Mouse (Mus musculus) midbrain, postnatal 0 days (tissue): Measurements from ENCODE around the gene Sox2. TPM values are rescaled to one million over a fixed set of nuclear protein-coding genes. Genes with fewer than 3 reads are reported as not detected.

Experiments used
- ATAC-seq: fragments of 200-750 bp; cut with Nextera tagmentation; 2 replicates; pipeline ENCODE4 v1.8.0; 2017; ENCODE audit warnings: moderate number of reproducible peaks, mild to moderate bottlenecking, moderate TSS enrichment, moderate library complexity; ENCODE audit not compliant: low FRiP score
- DNase-seq: peaks from one replicate; pipeline ENCODE4 v3.0.0-alpha.2; 2015; ENCODE audit warnings: low spot score
- H3K27ac ChIP-seq: fragments of 300-500 bp; sonication (generic); 2 replicates; pipeline ENCODE4 v1.5.1; 2014; ENCODE audit warnings: low read depth, mild to moderate bottlenecking, low read length, mixed read lengths
- H3K27me3 ChIP-seq: fragments of 300-500 bp; sonication (generic); 2 replicates; pipeline ENCODE4 v1.6.1; 2014; ENCODE audit warnings: low read length, control low read depth, mixed read lengths; ENCODE audit not compliant: insufficient read depth
- H3K36me3 ChIP-seq: fragments of 300-500 bp; sonication (generic); 2 replicates; pipeline ENCODE4 v1.6.1; 2014; ENCODE audit warnings: low read length, control low read depth, mixed read lengths; ENCODE audit not compliant: insufficient read depth
- H3K4me1 ChIP-seq: fragments of 300-500 bp; sonication (generic); 2 replicates; pipeline ENCODE4 v1.6.1; 2014; ENCODE audit warnings: mild to moderate bottlenecking, control low read depth, antibody characterized with exemption, low read length, mixed read lengths; ENCODE audit not compliant: insufficient read depth
- H3K4me2 ChIP-seq: fragments of 300-500 bp; sonication (generic); 2 replicates; pipeline ENCODE4 v1.6.1; 2014; ENCODE audit warnings: low read depth, mild to moderate bottlenecking, low read length, mixed read lengths; ENCODE audit not compliant: poor library complexity, severe bottlenecking
- H3K4me3 ChIP-seq: fragments of 300-500 bp; sonication (generic); 2 replicates; pipeline ENCODE4 v1.5.1; 2014; ENCODE audit warnings: low read depth, mild to moderate bottlenecking, low read length, moderate library complexity
- H3K9ac ChIP-seq: fragments of 300-500 bp; sonication (generic); replicated peaks from 2 replicates; pipeline ENCODE4 v1.6.1; 2014; ENCODE audit warnings: mild to moderate bottlenecking, low read length, moderate library complexity, mixed read lengths; ENCODE audit not compliant: poor library complexity, severe bottlenecking
- H3K9me3 ChIP-seq: fragments of 300-500 bp; sonication (generic); 2 replicates; pipeline ENCODE4 v1.6.1; 2016; ENCODE audit warnings: low read length, control low read depth
- CTCF ChIP-seq: IDR thresholded peaks from 2 replicates; pipeline ENCODE4 v1.5.1; 2016; ENCODE audit warnings: antibody characterized with exemption, mild to moderate bottlenecking
- WGBS: fragments of 180-500 bp; shearing (Covaris S2); extraction: QIAGEN DNeasy Blood & Tissue Kit; methylation state at CpG from one replicate; pipeline ENCODE4 v1.1.7; 2014; 5-methylcytosine and 5-hydroxymethylcytosine counted together
- polyA plus RNA-seq: library from polyadenylated mRNA; unstranded; fragments of >200 nt; fragmentation: Nextera tagmentation; extraction: Ambion mirVana; gene quantifications from 2 replicates; pipeline ENCODE4 v1.2.1, GENCODE M21; 2015
- total RNA-seq: library from RNA; depleted of rRNA; stranded (reverse); fragments of >200 nt; gene quantifications from 2 replicates; pipeline ENCODE4 v1.2.3, GENCODE M21; 2014

Gene Sox2
- total and polyA plus RNA-seq, 2 experiments from 2014 or later, result 29.7 to 79.1 TPM

DNA sequence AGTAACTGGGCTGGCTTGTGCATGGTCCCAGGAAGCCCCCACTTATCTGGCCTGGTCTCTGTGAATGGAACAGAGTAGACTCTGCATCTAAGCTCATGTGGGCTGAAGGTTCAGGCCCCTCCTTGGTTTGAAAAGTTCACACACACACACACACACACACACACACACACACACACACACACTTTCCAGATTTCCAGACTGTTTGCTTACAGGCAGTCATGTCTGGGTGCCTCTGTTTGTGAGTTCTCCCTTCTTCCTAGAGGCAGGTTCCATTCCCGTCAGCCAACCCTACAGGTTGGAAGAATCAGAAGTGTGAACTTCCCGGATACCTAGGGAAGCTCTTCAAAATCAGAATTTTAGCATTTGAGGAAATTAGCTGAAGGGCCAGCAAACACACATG, 17.0 kb downstream of the Sox2 start:
- Histone ChIP-seq H3K9ac (no peak overlapping the region), H3K9me3 (no peaks in the 10 kb centered on the region), H3K36me3 (no peaks in the 10 kb centered on the region; the same call in 1 of the 2 replicates), H3K27me3 (peaks cover 34% of the 10 kb centered on the region), H3K4me2 (no peak overlapping the region), H3K27ac (peak overlapping the region; percentile 51; the same call in 1 of the 2 replicates), H3K4me3 (no peak overlapping the region), H3K4me1 (peaks cover 5% of the 10 kb centered on the region; the same call in 1 of the 2 replicates)
- no peak for DNase-seq
- no peak for TF ChIP-seq CTCF
- 41% methylated on average over 2 of the region's 2 CpGs for WGBS
- ATAC-seq, result no peak

DNA sequence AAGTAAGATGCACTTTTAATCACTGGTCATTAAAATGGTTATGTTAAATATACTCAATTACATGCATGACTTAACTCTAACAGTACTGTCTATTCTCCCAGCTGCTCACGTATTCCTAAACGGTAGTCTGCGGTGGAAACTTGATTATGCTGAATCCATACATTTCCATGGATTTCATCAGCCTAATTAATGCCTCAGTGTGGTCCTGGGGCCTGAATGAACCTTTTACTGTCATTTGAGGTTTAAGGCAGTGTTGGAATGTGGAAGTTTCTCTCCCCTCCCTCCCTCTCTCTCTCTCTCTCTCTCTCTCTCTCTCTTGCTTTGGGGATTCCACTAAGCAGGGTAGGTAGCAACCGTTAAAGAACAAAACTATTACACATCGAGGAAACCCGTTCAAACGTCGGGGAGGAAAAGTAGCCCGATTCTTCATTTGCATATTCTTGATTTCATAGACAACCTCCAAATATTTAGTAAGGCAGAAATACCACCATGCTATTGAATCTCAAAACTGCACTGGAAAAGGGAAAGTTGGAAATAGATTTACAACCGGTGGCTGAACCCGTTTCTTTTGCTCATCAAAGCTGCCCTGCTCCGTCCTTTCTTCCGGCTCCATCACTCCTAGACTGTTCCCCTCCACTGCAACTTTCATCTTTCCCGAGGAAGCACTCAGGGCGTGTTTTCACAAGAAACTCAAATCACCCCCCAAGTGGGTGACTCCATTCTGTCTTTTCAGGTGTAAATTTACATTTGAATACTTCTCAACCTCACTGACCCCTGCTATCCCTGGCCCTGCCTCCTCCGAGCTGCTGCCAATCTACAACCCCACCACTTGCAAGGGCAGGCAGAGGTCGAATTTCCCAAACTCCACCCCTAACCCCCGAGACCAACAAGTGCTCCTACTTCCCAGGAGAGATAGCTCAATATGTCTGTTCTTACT, 17.9 kb downstream of the Sox2 start:
- Histone ChIP-seq H3K4me2 (no peak overlapping the region), H3K27me3 (peaks cover 38% of the 10 kb centered on the region), H3K4me1 (peaks cover 5% of the 10 kb centered on the region; the same call in 1 of the 2 replicates), H3K9ac (no peak overlapping the region), H3K4me3 (no peak overlapping the region), H3K36me3 (no peaks in the 10 kb centered on the region; the same call in 1 of the 2 replicates), H3K27ac (no peak overlapping the region), H3K9me3 (no peaks in the 10 kb centered on the region)
- DNase-seq (no peak), ATAC-seq (no peak)
- no peak for TF ChIP-seq CTCF
- WGBS, result 14% methylated on average over 18 of the region's 18 CpGs

DNA sequence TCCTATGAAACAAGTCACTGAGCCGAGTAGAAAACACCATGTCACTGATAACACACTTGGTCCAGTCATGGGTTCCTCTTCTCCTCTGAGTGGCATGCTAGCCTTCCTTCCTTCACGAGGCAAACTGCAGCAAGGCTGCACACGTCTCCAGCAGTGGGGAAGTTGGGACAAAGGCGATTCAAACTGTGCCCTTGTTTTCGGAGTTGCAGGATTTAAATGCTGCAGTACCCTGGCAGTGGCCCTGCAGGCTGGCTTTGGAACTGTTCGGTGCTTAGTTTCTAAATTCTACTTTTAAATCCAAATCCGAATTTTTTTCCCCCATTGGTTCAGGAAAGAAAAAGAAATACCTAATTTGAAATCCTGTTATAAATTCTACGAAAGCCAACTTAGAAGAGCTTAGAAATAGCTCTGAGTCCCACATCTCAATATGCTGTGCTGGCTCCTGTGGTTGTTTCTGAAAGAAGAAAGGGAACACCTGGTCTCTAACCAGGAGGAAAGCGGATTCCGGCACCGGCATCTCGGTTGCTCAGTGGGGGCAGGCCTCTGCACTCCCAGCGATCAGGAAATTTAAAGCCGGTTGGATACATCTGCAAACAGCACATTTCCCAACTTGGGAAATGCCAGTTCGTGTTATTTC, 20.9 kb downstream of the Sox2 start:
- H3K4me2 ChIP-seq, result no peak overlapping the region
- H3K27ac ChIP-seq, result peak overlapping the region; percentile 43; the same call in 1 of the 2 replicates
- H3K9me3 ChIP-seq, result no peaks in the 10 kb centered on the region
- peaks cover 19% of the 10 kb centered on the region for H3K27me3 ChIP-seq
- DNase-seq, result no peak
- 13% methylated on average over 15 of the region's 15 CpGs for WGBS
- ATAC-seq, result no peak
- H3K4me1 ChIP-seq, result peaks cover 2% of the 10 kb centered on the region; the same call in 1 of the 2 replicates
- no peaks in the 10 kb centered on the region; the same call in 1 of the 2 replicates for H3K36me3 ChIP-seq
- H3K9ac ChIP-seq, result no peak overlapping the region
- no peak overlapping the region for H3K4me3 ChIP-seq
- peak; percentile 44 for TF ChIP-seq CTCF

DNA sequence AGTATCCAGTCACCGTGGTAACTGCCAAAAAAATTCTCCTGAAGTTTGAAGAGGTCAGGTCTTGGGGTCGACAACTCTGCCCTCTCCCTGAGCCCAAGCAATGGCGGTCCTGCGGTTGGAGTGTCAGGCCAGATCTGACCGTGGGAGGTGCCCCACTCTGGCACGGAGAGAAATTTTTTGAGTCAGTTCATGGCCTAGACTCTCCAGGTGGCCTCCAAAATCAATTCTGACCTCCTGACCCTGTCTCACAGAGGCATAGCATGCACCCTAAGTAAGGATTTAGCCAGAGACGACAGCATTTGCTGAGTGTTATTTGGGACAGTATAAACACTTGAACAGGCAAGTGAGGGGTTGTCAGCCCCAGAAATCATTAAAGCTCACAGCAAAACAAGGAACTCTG, 28.6 kb downstream of the Sox2 start:
- Histone ChIP-seq H3K27me3 (no peaks in the 10 kb centered on the region), H3K4me3 (no peak overlapping the region), H3K27ac (no peak overlapping the region), H3K36me3 (no peaks in the 10 kb centered on the region), H3K4me1 (no peaks in the 10 kb centered on the region), H3K9ac (no peak overlapping the region), H3K9me3 (no peaks in the 10 kb centered on the region), H3K4me2 (no peak overlapping the region)
- DNase-seq (no peak), ATAC-seq (no peak)
- WGBS, result 17% methylated on average over 7 of the region's 7 CpGs
- TF ChIP-seq CTCF, result no peak

DNA sequence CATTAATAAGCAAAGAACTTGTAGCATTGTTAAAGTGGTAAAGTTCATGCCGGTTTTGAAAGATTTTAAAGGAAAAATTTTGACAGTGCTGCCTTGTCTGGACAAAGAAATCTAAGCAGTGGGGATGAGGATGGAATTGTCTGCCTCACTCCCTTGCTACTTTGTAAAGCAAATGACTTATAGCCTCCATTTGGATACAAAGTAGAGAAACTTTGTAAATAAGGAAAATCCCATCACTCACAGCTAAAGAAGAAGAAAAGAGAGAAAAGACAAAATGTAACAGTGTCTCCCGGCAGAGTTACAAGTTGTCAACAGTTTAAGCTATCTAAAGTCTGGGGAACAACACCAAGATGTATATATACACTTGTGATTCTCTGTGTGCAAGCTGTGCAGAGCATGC, 29.2 kb downstream of the Sox2 start:
- Histone ChIP-seq H3K9me3 (no peaks in the 10 kb centered on the region), H3K36me3 (no peaks in the 10 kb centered on the region), H3K4me3 (no peak overlapping the region), H3K9ac (no peak overlapping the region), H3K27ac (no peak overlapping the region), H3K27me3 (no peaks in the 10 kb centered on the region), H3K4me1 (no peaks in the 10 kb centered on the region), H3K4me2 (no peak overlapping the region)
- no peak for TF ChIP-seq CTCF
- DNase-seq, result no peak
- ATAC-seq, result no peak
- WGBS, result 19% methylated on average over 2 of the region's 2 CpGs

DNA sequence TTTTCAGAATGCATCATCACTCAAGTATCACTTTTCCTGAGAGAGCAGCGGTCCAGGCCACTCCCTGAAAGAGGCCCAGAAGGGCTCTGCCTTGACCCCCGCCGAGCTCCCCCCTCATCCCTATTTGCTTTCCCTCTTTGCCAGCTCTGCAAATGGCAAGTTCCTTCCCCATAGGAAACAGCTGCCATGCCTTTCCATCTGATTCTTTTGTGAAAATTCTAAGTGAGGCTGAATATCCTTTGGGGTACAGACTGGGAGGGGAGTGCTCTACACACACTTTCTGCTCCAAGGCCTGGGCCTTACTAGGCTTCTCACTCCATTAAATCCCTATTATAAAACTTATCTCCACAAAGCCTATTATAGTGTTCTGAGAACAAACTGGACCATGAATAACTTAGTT, 29.7 kb downstream of the Sox2 start:
- Histone ChIP-seq H3K4me3 (no peak overlapping the region), H3K27ac (no peak overlapping the region), H3K27me3 (no peaks in the 10 kb centered on the region), H3K9ac (no peak overlapping the region), H3K4me2 (no peak overlapping the region), H3K4me1 (no peaks in the 10 kb centered on the region), H3K36me3 (no peaks in the 10 kb centered on the region), H3K9me3 (no peaks in the 10 kb centered on the region)
- TF ChIP-seq CTCF, result no peak
- DNase-seq (no peak), ATAC-seq (no peak)
- WGBS, result 15% methylated on average over 3 of the region's 3 CpGs
